Mouse (Mus musculus) forebrain, postnatal 0 days (tissue): ENCODE data around the gene Prkcsh. TPM values are rescaled to one million over a fixed set of nuclear protein-coding genes. Genes with fewer than 3 reads are reported as not detected.

Experiments
- ATAC-seq: fragments of 200-750 bp; cut with Nextera tagmentation; 2 replicates; pipeline ENCODE4 v1.8.0; 2017; ENCODE audit warnings: mild to moderate bottlenecking, moderate library complexity
- DNase-seq: peaks from one replicate; pipeline ENCODE4 v3.0.0-alpha.2; 2015
- H3K27ac ChIP-seq: fragments of 300-500 bp; sonication (generic); 2 replicates; pipeline ENCODE4 v1.5.1; 2014; ENCODE audit warnings: low read depth, mild to moderate bottlenecking, antibody characterized with exemption, low read length, moderate library complexity, mixed read lengths
- H3K27me3 ChIP-seq: fragments of 300-500 bp; sonication (generic); 2 replicates; pipeline ENCODE4 v1.6.1; 2014; ENCODE audit warnings: mild to moderate bottlenecking, low read length, mixed read lengths; ENCODE audit not compliant: insufficient read depth
- H3K36me3 ChIP-seq: fragments of 300-500 bp; sonication (generic); 2 replicates; pipeline ENCODE4 v1.6.1; 2014; ENCODE audit warnings: mild to moderate bottlenecking, moderate library complexity; ENCODE audit not compliant: insufficient read depth
- H3K4me1 ChIP-seq: fragments of 300-500 bp; sonication (generic); 2 replicates; pipeline ENCODE4 v1.6.1; 2014; ENCODE audit warnings: antibody characterized with exemption; ENCODE audit not compliant: insufficient read depth
- H3K4me2 ChIP-seq: fragments of 300-500 bp; sonication (generic); 2 replicates; pipeline ENCODE4 v1.6.1; 2014; ENCODE audit warnings: low read depth, mild to moderate bottlenecking, moderate library complexity
- H3K4me3 ChIP-seq: fragments of 300-500 bp; sonication (generic); 2 replicates; pipeline ENCODE4 v1.5.1; 2014; ENCODE audit warnings: low read depth, low read length, mixed read lengths
- H3K9ac ChIP-seq: fragments of 300-500 bp; sonication (generic); 2 replicates; pipeline ENCODE4 v1.6.1; 2014; ENCODE audit warnings: mild to moderate bottlenecking
- H3K9me3 ChIP-seq: fragments of 300-500 bp; sonication (generic); 2 replicates; pipeline ENCODE4 v1.6.1; 2016; ENCODE audit warnings: low read length
- CTCF ChIP-seq: sonication (generic); IDR thresholded peaks from 2 replicates; pipeline ENCODE4 v1.5.1; 2016; ENCODE audit warnings: antibody characterized with exemption, control low read depth, low read depth
- WGBS: fragments of 180-500 bp; shearing (Covaris S2); extraction: QIAGEN DNeasy Blood & Tissue Kit; methylation state at CpG from one replicate; pipeline ENCODE4 v1.1.7; 2014; 5-methylcytosine and 5-hydroxymethylcytosine counted together
- polyA plus RNA-seq: library from polyadenylated mRNA; unstranded; fragments of >200 nt; fragmentation: Nextera tagmentation; extraction: Ambion mirVana; gene quantifications from 2 replicates; pipeline ENCODE4 v1.2.1, GENCODE M21; 2015
- total RNA-seq: library from RNA; depleted of rRNA; stranded (reverse); fragments of >200 nt; gene quantifications from 2 replicates; pipeline ENCODE4 v1.2.3, GENCODE M21; 2014

The Prkcsh gene
- total and polyA plus RNA-seq, 2 experiments from 2014 or later, result 67.4 to 86.5 TPM

DNA sequence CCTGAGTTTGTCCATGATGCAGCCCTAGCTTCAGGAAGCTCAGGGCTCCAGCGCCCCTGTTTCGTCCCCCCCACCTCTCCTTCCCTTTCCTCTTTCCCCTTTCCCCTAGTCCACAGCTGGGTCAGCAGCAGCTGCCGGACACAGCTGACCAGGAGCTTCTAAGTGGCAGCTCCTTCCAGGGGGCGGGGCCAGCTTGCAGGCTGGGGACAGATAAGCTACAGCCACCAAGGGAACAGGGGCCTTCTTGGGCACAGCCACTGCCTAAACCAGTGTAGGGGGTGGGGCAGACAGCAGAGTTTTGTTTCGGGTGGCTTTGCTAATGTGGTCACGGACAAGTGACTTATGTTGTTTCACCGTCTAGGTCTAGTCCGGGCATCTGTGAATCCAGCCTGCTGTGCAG, 39.2 kb upstream of the Prkcsh start, which contains the start of gene Epor:
Gene Epor (minus strand): TSS at position 90 of the 400 bp plus-strand sequence.
- Histone ChIP-seq H3K9me3 (no peaks in the 10 kb centered on the region), H3K4me2 (peak within 1 kb of the TSS; percentile 72), H3K4me1 (0 out of 2 replicates have a peak, but pooled peaks cover 4% of the 10 kb centered on the region), H3K9ac (peak within 1 kb of the TSS; percentile 22; the same call in 1 of the 2 replicates), H3K36me3 (no peaks in the 10 kb centered on the region; the same call in 1 of the 2 replicates), H3K27ac (no peak within 1 kb of the TSS), H3K4me3 (peak within 1 kb of the TSS; percentile 38), H3K27me3 (peaks cover 25% of the 10 kb centered on the region)
- TF ChIP-seq CTCF, result no peak
- DNase-seq (no peak), ATAC-seq (0 out of 2 replicates have a peak, but pooled peaks have one; percentile 5)
- WGBS, result 31% methylated on average over 8 of the region's 8 CpGs

DNA sequence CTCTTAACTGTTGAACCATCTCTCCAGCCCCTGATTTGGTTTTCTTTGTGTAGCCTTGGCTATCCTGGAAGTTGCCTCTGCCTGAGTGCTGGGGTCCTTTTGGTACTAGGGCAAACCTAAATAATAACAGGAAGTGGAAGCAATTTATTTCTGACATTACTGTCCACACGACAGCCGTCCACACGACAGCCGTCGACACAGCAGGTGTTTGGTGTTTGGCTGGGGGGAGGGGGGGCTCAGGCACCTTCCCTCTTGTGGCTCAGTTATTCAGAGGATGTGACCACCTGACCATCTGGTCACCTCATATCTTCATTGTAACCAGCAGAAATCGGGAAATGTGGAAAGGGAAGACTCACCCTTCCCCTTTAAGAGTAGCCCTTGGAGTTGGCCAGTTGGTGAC, 33.7 kb upstream of the Prkcsh start:
- Histone ChIP-seq H3K4me1 (no peaks in the 10 kb centered on the region), H3K27ac (no peak overlapping the region), H3K27me3 (no peaks in the 10 kb centered on the region), H3K4me2 (no peak overlapping the region), H3K36me3 (no peaks in the 10 kb centered on the region), H3K9ac (no peak overlapping the region), H3K9me3 (no peaks in the 10 kb centered on the region), H3K4me3 (no peak overlapping the region)
- 77% methylated on average over 6 of the region's 6 CpGs for WGBS
- TF ChIP-seq CTCF, result no peak
- ATAC-seq (no peak), DNase-seq (no peak)

DNA sequence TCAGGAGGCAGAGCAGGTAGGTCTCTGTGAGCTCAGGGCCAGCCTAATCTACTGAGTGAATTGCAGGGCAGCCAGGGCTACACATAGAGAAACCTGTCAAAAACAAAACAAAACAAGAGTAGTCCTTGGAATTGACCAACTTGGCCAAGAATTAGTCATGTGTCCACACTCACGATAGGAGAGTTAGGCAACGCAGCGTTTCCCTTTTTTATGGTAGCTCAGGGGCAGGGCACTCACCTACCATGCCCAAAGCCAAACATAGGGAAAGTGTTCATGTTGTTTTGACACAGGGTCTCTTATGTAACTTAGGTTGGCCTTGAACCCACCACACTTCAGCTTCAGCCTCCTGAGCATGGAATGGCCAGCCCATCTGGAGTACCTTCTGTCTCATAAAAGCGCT, 33.3 kb upstream of the Prkcsh start:
- TF ChIP-seq CTCF, result no peak
- ATAC-seq (no peak), DNase-seq (no peak)
- no peaks in the 10 kb centered on the region for H3K4me1 ChIP-seq
- no peak overlapping the region for H3K4me2 ChIP-seq
- WGBS, result 91% methylated on average over 4 of the region's 4 CpGs
- H3K36me3 ChIP-seq, result no peaks in the 10 kb centered on the region
- no peak overlapping the region for H3K27ac ChIP-seq
- no peaks in the 10 kb centered on the region for H3K27me3 ChIP-seq
- H3K9ac ChIP-seq, result no peak overlapping the region
- H3K9me3 ChIP-seq, result no peaks in the 10 kb centered on the region
- no peak overlapping the region for H3K4me3 ChIP-seq

DNA sequence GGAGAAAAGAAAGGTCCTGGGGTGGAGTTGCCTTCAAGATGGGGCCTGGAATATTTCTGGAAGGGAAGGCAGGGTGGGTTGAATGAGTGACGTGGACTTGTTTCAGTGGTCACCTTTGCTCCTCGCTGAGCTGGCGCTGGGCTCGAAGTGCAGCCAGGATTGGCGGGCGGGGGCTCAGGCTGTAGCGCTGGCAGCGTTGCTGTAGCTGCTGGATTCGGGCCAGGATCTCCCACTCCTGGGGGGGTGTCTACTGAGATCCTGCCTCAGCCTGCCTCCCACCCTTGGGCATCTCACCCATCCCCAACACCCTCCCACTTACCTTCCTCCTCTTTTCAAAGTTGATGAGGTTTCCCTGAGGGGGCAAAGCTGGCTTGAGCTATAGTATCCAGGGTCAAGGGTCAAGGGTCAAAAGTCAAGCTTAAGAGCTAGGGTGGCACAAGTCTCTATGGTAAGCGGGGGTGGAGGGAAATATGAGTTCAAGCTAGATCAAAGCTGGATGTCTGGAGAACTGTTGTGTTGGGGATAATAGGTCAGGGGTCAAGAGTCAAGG, 25.9 kb upstream of the Prkcsh start:
- Histone ChIP-seq H3K9ac (no peak overlapping the region), H3K9me3 (no peaks in the 10 kb centered on the region), H3K27me3 (no peaks in the 10 kb centered on the region), H3K36me3 (no peaks in the 10 kb centered on the region), H3K4me1 (no peaks in the 10 kb centered on the region), H3K4me3 (no peak overlapping the region), H3K4me2 (no peak overlapping the region), H3K27ac (no peak overlapping the region)
- no peak for TF ChIP-seq CTCF
- WGBS, result 77% methylated on average over 10 of the region's 10 CpGs
- no peak for DNase-seq
- no peak for ATAC-seq

DNA sequence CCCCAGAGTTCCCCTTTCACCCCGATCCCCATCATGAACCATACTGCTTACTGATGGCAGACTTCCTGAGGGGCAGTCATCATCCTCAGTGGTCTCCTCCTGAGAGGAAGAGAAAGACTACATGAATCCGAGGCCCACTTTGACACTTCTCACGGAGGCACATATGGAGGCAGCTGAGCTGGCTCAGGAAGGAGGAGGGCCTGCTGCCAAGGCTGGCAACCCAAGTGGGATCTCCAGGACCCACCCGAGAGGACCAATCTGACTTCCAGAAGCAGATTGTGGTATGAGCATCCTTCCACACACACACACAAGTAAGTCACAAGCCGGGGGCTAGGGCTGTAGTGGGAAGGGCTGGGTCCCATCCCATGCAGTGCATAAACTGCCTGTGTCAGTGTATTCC, 25.3 kb upstream of the Prkcsh start:
- TF ChIP-seq CTCF, result no peak
- Histone ChIP-seq H3K27me3 (no peaks in the 10 kb centered on the region), H3K9ac (no peak overlapping the region), H3K4me2 (no peak overlapping the region), H3K27ac (no peak overlapping the region), H3K9me3 (no peaks in the 10 kb centered on the region), H3K4me3 (no peak overlapping the region), H3K4me1 (no peaks in the 10 kb centered on the region), H3K36me3 (no peaks in the 10 kb centered on the region)
- WGBS, result 61% methylated on average over 5 of the region's 5 CpGs
- DNase-seq (no peak), ATAC-seq (peak; percentile 38; the same call in 1 of the 2 replicates)

DNA sequence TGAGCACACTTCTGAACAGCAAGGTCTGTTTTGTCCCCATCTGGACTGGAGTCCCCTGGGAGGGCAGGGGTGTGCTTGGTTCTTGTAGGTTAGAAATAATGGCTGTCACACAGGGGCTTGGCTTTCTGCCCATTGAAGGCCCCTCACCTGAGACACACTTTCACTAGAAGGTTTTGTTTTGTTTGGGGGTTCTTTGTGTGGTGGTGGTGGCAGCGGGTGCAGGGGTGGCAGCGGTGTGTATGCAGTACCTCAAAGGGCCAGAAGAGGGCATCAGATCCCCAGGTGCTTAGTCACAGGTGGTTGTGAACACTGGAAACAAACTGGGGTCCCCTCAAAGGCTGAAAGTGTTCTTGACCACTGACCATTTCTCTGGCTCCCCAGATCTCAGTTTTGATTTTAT, 24.6 kb upstream of the Prkcsh start:
- H3K4me1 ChIP-seq, result no peaks in the 10 kb centered on the region
- H3K9me3 ChIP-seq, result no peaks in the 10 kb centered on the region
- no peak overlapping the region for H3K4me2 ChIP-seq
- ATAC-seq (no peak), DNase-seq (no peak)
- H3K9ac ChIP-seq, result no peak overlapping the region
- H3K4me3 ChIP-seq, result no peak overlapping the region
- no peak overlapping the region for H3K27ac ChIP-seq
- 41% methylated on average over 2 of the region's 2 CpGs for WGBS
- H3K27me3 ChIP-seq, result 0 out of 2 replicates have a peak, but pooled peaks cover 3% of the 10 kb centered on the region
- H3K36me3 ChIP-seq, result no peaks in the 10 kb centered on the region
- peak; percentile 53 for TF ChIP-seq CTCF

DNA sequence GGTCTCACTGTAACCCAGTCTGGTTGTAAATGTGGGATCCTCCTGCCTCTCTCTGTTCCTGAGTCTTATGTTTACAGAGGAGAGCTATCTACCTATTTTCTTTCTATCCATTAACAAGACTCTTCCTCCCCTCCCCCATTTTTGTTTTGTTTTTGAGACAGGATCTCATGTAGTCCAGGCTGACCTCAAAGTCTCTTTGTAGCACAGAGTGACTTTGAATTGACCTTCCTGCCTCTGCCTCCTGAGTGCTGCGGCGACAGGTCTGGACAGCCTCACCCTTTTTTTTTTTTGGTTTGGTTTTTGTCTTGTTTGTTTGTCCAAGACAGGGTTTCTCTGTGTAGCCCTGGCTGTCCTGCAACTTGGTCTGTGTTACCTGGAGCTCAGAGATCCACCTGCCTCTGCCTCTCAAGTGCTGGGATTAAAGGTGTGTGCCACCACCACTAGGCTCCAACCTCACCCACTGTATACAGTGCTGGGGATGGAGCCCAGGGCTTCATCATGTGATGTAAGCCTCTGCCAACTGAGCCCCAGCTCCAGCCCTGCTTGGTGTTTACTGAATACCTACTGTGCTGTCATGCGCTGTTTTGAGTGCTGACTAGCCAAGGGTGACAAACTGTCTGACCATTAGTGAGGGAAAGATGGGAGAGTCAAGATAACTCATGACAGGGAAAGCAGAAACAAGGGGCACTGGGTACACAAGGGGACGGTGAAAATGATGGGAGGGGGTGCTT, 24.0 kb upstream of the Prkcsh start:
- H3K27ac ChIP-seq, result no peak overlapping the region
- no peaks in the 10 kb centered on the region for H3K9me3 ChIP-seq
- WGBS, result 91% methylated on average over 4 of the region's 4 CpGs
- no peak for TF ChIP-seq CTCF
- H3K9ac ChIP-seq, result no peak overlapping the region
- H3K4me3 ChIP-seq, result no peak overlapping the region
- no peak overlapping the region for H3K4me2 ChIP-seq
- 0 out of 2 replicates have a peak, but pooled peaks cover 3% of the 10 kb centered on the region for H3K27me3 ChIP-seq
- DNase-seq, result no peak
- ATAC-seq, result no peak
- H3K36me3 ChIP-seq, result no peaks in the 10 kb centered on the region
- H3K4me1 ChIP-seq, result no peaks in the 10 kb centered on the region
